ENCODE assay signal across 8 mouse cellular contexts in genomic region chr6:48851820-48852491, GRCm38 (mm10). TPM values are rescaled to one million over a fixed set of nuclear protein-coding genes. Genes with fewer than 3 reads are reported as not detected.
DNase-seq lines count a peak whose midpoint lies in the region; ATAC-seq lines count a peak whose summit lies in the region.

No protein-coding gene starts in this region.

- H3K4me3 ChIP-seq in forebrain, embryonic 12.5 days (replicated peaks), result peak overlapping the region; percentile 38
- H3K4me3 ChIP-seq in limb, embryonic 10.5 days, result peak overlapping the region; percentile 48
- peak overlapping the region; percentile 38 for H3K4me3 ChIP-seq in midbrain, embryonic 12.5 days

- DNase-seq in adrenal gland, postnatal 10 days, result peak; percentile 67
- peak; percentile 49 to 64 for DNase-seq in heart, postnatal 36 days
- DNase-seq in limb, embryonic 10.5 days (ENCODE audit: low spot score), result peak; percentile 81
- DNase-seq in yolk sac, embryonic 10.5 days (ENCODE audit: low spot score), result peak; percentile 36
- DNase-seq in left cerebral cortex, adult 9 months (ENCODE audit: low spot score in 2 of 2), result no peak
- no peak for DNase-seq in left cerebral cortex, postnatal 25 days (ENCODE audit: low spot score in 2 of 2)

- H3K4me2 ChIP-seq in forebrain, embryonic 12.5 days, result peak overlapping the region; percentile 64
- H3K4me2 ChIP-seq in midbrain, embryonic 12.5 days (replicated peaks), result peak overlapping the region; percentile 65

- peak overlapping the region; percentile 53 for H3K9ac ChIP-seq in forebrain, embryonic 12.5 days
- 0 out of 2 replicates have a peak overlapping the region, but pooled peaks have one; percentile 39 for H3K9ac ChIP-seq in midbrain, embryonic 12.5 days (replicated peaks)

- no peaks in the 10 kb centered on the region for H3K27me3 ChIP-seq in forebrain, embryonic 12.5 days
- no peaks in the 10 kb centered on the region for H3K27me3 ChIP-seq in limb, embryonic 10.5 days (ENCODE audit: low read depth, poor library complexity, severe bottlenecking)
- no peaks in the 10 kb centered on the region for H3K27me3 ChIP-seq in midbrain, embryonic 12.5 days

- WGBS in forebrain, embryonic 12.5 days, result under 1% methylated on average over 28 of the region's 29 CpGs
- 1% methylated on average over 29 of the region's 29 CpGs for WGBS in limb, embryonic 10.5 days
- WGBS in midbrain, embryonic 12.5 days, result under 1% methylated on average over 28 of the region's 29 CpGs

- H3K4me1 ChIP-seq in forebrain, embryonic 12.5 days, result peaks cover 7% of the 10 kb centered on the region
- H3K4me1 ChIP-seq in limb, embryonic 10.5 days, result peaks cover 8% of the 10 kb centered on the region
- peaks cover 3% of the 10 kb centered on the region; the same call in 1 of the 2 replicates for H3K4me1 ChIP-seq in midbrain, embryonic 12.5 days

- H3K27ac ChIP-seq in forebrain, embryonic 12.5 days, result no peak overlapping the region
- H3K27ac ChIP-seq in limb, embryonic 10.5 days, result peak overlapping the region; percentile 89
- H3K27ac ChIP-seq in midbrain, embryonic 12.5 days (replicated peaks), result no peak overlapping the region

- peak; percentile 44; the same call in 1 of the 2 replicates for ATAC-seq in forebrain, embryonic 12.5 days (ENCODE audit: low FRiP score)
- ATAC-seq in midbrain, embryonic 12.5 days (ENCODE audit: low FRiP score, low read depth), result 0 out of 2 replicates have a peak, but pooled peaks have one; percentile 23

- H3K9me3 ChIP-seq in forebrain, embryonic 12.5 days, result no peaks in the 10 kb centered on the region
- no peaks in the 10 kb centered on the region for H3K9me3 ChIP-seq in limb, embryonic 10.5 days (replicated peaks)
- H3K9me3 ChIP-seq in midbrain, embryonic 12.5 days, result no peaks in the 10 kb centered on the region

- intact Hi-C loops in heart, postnatal 36 days (cut with DNase I), result no loop called here
- intact Hi-C loops in left cerebral cortex, postnatal 25 days (cut with DNase I), result no loop called here

- H3K36me3 ChIP-seq in forebrain, embryonic 12.5 days (replicated peaks), result no peaks in the 10 kb centered on the region
- no peaks in the 10 kb centered on the region for H3K36me3 ChIP-seq in limb, embryonic 10.5 days
- no peaks in the 10 kb centered on the region for H3K36me3 ChIP-seq in midbrain, embryonic 12.5 days

RNA-seq across cellular contexts. Expression of gene Tmem176b, which starts 10.7 kb away (rescaled TPM):
- total RNA-seq in adrenal gland, postnatal 10 days (2021), result 100 to 1,000 TPM; 280 to 302 TPM
- 67.1 and 77.8 TPM in 2 replicates for polyA plus RNA-seq in forebrain, embryonic 12.5 days (2016; fragmentation: Nextera tagmentation; extraction: Ambion mirVana)
- 10 to 100 TPM; 53.6 to 55.3 TPM for total RNA-seq in heart, postnatal 36 days (2021)
- polyA plus RNA-seq in limb, embryonic 10.5 days (2016; fragmentation: Nextera tagmentation; extraction: Ambion mirVana), result 34.0 and 57.7 TPM in 2 replicates
- 64.5 and 86.7 TPM in 2 replicates for polyA plus RNA-seq in midbrain, embryonic 12.5 days (2016; fragmentation: Nextera tagmentation; extraction: Ambion mirVana)
- total RNA-seq in left cerebral cortex, postnatal 25 days (2021), result 10 to 100 TPM; 53.7 to 57.9 TPM

RNA-seq across cellular contexts. Expression of gene Tmem176a, which starts 11.2 kb away (rescaled TPM):
- total RNA-seq in adrenal gland, postnatal 10 days (2021), result 100 to 1,000 TPM; 138 to 148 TPM
- polyA plus RNA-seq in forebrain, embryonic 12.5 days (2016; fragmentation: Nextera tagmentation; extraction: Ambion mirVana), result 12.0 and 16.7 TPM in 2 replicates
- total RNA-seq in heart, postnatal 36 days (2021), result 10 to 100 TPM; 19.8 to 20.0 TPM
- polyA plus RNA-seq in limb, embryonic 10.5 days (2016; fragmentation: Nextera tagmentation; extraction: Ambion mirVana), result 18.0 and 29.0 TPM in 2 replicates
- polyA plus RNA-seq in midbrain, embryonic 12.5 days (2016; fragmentation: Nextera tagmentation; extraction: Ambion mirVana), result 18.5 and 18.6 TPM in 2 replicates
- 10 to 100 TPM; 30.2 to 34.9 TPM for total RNA-seq in left cerebral cortex, postnatal 25 days (2021)

RNA-seq across cellular contexts. Expression of gene Aoc1, which starts 20.7 kb away (rescaled TPM):
- total RNA-seq in adrenal gland, postnatal 10 days (2021), result not detected
- not detected in 2 replicates for polyA plus RNA-seq in forebrain, embryonic 12.5 days (2016; fragmentation: Nextera tagmentation; extraction: Ambion mirVana)
- not detected for total RNA-seq in heart, postnatal 36 days (2021)
- polyA plus RNA-seq in limb, embryonic 10.5 days (2016; fragmentation: Nextera tagmentation; extraction: Ambion mirVana), result not detected in 2 replicates
- polyA plus RNA-seq in midbrain, embryonic 12.5 days (2016; fragmentation: Nextera tagmentation; extraction: Ambion mirVana), result not detected in 2 replicates
- total RNA-seq in left cerebral cortex, postnatal 25 days (2021), result not detected

Comparison
In these comparisons a context has a peak if more than half of its experiments do, and no peak if none do; other contexts are left out.
1. DNase-seq: peak in adrenal gland, postnatal 10 days (single experiment), heart, postnatal 36 days (2 of 2), limb, embryonic 10.5 days (single experiment) and yolk sac, embryonic 10.5 days (single experiment); none in left cerebral cortex, adult 9 months (0 of 2) and left cerebral cortex, postnatal 25 days (0 of 2).
2. RNA of gene Tmem176b, which starts 10.7 kb away (total RNA-seq): 280 to 302 TPM in adrenal gland, postnatal 10 days; 53.7 to 57.9 TPM in left cerebral cortex, postnatal 25 days and 53.6 to 55.3 TPM in heart, postnatal 36 days; every median in the first group is over 4 times any median in the second.
3. Peak in every context shown above with its lines, with median percentiles within 50 percentile points of each other: H3K4me3 ChIP-seq.